Mouse (Mus musculus) T-helper 17 cell (primary cell): ENCODE results near the gene Ntm.

Source experiments
- in situ Hi-C, 2 experiments: fragments of 300-600 bp; cut with MboI, MseI; formaldehyde crosslinking; loops; 1 replicate in 1 of 2; 2 replicates in 1 of 2; pipeline ENCODE4 v1.15.1; 2025; ENCODE audit warnings: high pct_unique_total_duplicates in 2 of 2

The Ntm gene

GRCm38 (mm10) chr9:29759060-29759459, 203.9 kb downstream of the Ntm start:
- in situ Hi-C loops: no loop called here

DNA sequence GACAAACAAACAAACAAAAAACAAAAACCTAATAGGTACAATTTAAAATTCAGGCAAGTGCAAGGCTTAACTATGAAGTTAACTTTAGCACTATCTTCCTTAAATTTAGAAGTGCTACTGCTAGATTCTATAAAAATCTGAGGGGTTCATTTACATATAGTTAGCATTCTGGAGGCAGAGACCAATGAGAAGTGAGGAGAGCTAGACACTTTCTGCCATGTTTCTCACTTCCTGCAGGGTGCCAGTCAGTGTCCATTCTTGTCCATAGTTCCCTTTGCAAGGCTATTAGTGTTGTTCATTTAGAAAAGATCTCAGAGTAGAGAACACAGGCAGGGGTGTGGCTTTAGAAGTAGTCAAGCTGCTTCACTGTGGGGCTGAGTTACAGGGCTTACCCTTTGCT, 208.6 kb downstream of the Ntm start:
- in situ Hi-C loops: no loop called here

DNA sequence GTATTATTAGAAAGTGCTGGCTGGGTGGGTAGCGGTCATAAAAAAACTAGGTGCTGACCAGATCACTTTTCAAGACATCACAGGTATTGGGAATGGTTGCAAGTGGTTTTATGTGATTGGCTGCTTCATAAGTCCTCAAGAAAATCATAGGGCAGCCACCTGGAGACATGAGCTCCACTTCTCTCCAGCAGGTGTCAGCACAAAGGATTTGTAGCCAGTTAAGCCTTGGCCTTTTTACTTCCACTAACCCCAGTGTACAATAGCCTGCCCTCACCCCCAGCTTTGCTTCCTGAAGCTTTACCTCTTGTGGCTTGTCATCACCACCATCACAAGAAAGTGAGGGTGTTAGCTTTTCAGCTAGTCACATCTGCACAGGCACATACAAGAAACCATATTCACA, 211.5 kb downstream of the Ntm start:
- in situ Hi-C loops: no loop called here

DNA sequence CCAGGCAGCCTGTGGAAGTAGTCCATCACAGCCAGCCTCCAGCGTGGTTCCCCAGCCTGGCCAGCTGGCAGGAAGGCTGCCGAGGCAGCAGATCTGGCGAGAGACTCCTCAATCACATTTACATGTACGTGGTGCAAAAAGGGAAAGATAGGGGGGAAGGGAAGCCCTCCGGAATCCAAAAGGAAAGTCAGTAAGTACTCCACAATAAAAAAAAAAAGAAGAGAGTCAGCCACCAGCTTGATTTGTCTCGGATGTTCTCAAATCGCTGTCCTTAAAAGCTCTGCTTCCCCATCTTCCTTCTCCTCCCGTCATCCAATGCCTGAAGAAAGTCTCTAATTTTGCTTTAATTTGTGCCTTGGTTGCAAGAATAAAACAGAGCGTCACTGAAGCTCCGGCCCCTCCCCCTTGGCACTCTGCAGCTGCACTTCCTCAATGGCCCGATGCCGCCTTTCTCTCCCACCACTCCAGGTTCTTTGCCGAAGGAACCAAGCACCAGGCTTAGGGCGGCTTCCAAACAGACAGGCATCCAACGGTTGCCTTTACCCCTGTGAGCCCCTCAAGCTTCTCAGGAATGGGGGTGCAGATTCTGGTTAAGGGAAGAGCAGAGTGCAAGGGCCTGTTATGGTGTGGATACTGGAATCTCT, 212.4 kb downstream of the Ntm start:
- in situ Hi-C loops: no loop called here

DNA sequence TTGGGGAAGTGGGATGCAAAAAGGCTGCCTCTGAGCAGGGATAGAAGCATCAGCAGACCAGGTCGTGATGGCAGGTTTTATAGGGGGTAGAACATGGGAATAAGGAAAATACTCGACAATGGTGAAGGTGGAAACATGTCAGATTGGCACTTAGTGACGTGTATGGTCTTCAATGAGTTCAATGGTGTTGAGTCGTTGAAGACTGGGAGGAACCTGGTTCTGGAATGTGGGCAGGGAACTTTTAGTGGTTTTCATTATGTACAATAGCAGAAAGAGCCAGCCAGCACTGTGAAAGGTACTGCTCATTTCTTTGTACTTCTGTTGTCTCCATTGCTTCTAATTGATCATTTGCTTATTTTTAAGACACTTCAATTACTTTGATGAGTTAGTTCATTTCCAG, 214.9 kb downstream of the Ntm start:
- in situ Hi-C loops: no loop called here

GRCm38 (mm10) chr9:29738835-29739526, 224.0 kb downstream of the Ntm start:
- in situ Hi-C loops: no loop called here

- in situ Hi-C loops: no loop called here
Observed at GRCm38 (mm10) chr9:29736031-29736430, 226.9 kb downstream of the Ntm start.

DNA sequence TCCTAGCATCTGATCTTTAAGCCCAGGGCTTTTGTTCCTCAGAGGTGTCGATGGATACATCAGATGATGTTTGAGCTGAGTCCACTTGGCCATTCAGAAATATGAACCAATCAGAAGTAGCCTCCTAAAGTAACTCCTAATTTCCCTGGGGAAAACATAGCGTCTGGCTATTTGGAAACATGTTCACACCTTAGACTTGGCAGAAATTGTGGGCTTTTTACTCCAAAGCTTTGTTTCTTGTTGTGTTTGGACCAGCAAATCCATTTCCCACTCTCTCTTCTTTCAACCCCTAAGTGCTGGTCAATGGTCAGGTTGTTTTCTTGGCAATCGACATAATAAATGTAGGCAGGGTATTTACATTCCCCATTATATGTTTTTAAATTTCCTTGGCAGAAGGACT, 230.0 kb downstream of the Ntm start:
- in situ Hi-C loops: no loop called here

GRCm38 (mm10) chr9:29731672-29732071, 231.3 kb downstream of the Ntm start:
- in situ Hi-C loops: no loop called here

GRCm38 (mm10) chr9:29727540-29728432, 235.2 kb downstream of the Ntm start:
- in situ Hi-C loops: no loop called here

GRCm38 (mm10) chr9:29721461-29721860, 241.5 kb downstream of the Ntm start:
- in situ Hi-C loops: no loop called here

DNA sequence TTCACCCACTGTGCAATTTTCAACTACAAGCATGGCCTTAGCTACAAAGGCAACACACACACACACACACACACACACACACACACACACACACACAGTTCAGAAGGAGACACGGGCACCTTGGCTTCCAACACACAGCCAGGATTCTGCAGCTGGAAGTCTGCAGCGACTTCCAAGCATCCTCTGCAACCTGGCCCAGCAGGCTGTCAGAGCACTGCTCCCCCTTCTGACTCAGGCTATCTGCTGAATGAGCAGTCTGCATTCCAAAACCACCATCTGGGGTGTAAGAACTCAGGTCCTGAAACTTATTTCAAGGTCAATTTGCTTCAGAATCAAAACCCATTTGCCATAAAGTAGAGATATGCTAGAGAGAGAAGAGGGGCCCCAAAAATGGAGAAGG, 246.1 kb downstream of the Ntm start:
- in situ Hi-C loops: no loop called here

DNA sequence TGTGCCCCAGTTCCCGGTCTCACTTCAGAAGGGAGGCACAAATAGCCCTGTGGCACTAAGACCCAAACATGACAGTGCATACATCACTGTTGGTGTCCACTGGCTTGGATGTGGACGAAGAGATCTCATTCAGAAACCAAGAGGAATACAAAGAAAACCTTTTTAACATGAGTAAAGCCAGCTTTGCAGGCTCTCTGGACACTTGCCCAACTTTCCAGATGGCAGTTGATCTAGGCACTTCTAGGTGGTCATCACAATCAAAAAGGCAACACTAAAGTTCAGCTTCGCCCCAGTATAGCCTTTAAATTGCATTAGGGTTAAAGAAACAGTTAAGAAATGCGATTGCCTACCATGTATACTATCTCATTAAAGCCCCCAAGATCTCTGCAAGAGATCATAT, 264.7 kb downstream of the Ntm start:
- in situ Hi-C loops: no loop called here

- in situ Hi-C loops: no loop called here
Observed at GRCm38 (mm10) chr9:29694151-29694550, 268.8 kb downstream of the Ntm start.

DNA sequence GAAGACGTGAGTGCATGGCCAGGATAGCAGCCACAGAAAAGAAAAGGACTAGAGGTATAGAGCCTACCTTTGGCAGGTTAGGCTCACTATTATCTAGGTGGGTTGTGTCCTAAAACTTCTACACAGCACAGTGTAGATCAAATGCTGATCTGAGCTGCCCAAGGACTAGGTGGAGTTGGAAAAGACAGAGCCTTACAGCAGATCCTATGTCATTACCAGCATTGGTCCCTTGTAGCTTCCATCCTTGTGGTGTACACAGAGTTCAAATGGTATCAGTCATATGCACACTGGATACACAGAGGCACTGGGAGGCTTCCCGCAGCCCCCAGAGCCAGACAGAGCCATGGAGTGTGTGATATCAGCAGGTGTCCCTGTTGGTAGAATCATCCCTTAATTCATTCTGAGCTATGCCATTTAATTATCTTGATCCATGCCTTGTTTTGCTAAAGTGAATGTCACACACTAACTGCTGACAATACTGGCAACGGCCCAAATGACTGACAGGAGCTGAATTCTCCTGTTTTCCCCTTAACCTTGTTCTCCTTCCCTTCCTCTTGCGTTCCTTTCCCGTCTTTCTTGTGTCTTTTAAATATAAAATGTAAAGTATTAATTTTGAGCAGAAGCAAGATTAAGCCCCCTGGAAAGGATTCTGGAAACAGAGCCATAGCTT, 271.6 kb downstream of the Ntm start:
- in situ Hi-C loops: no loop called here

GRCm38 (mm10) chr9:29682224-29682623, 280.7 kb downstream of the Ntm start:
- in situ Hi-C loops: no loop called here

DNA sequence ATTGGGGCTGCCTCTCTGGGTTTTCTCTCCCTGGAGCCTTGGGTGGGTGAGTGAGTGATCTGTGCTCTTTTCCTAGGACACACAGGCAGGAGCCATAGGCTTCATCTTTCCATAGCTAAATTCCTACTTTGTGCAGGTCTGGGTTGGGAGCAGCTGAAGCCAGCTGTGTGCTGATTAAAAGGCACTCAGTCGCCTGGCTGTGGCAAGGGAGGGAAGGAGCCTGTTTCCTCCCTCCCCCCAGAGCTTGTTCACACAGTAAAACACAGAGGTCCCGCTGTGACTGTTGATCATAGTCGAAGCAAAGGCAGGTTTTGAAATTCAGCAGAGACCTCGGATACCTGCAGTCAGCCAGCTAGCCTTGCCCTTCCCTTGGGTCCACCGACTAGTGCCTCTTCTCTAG, 282.3 kb downstream of the Ntm start:
- in situ Hi-C loops: no loop called here

DNA sequence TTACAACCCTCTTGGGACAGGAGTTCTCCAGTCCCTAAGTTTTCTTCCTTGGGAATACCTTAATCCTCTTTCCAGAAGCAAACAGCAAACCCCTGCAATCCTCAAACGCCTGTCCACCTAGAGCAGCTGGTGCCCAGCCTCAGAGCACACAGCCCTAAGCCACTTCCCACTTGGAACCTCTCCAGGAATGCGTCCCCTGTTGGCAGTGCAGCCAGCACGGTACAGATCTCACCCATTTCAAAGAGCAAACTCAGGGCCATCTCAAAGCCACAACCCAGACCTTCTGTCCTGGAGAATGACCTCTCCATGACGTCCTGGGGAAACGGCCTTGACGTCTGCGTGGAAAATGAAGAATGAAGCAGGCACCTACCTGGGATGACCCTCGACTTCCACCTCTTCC, 289.0 kb downstream of the Ntm start:
- in situ Hi-C loops: loop anchor here in 1 of 2 experiments (25.0 kb wide), 1 partner anchor 1412 kb away; no protein-coding TSS in a partner anchor

DNA sequence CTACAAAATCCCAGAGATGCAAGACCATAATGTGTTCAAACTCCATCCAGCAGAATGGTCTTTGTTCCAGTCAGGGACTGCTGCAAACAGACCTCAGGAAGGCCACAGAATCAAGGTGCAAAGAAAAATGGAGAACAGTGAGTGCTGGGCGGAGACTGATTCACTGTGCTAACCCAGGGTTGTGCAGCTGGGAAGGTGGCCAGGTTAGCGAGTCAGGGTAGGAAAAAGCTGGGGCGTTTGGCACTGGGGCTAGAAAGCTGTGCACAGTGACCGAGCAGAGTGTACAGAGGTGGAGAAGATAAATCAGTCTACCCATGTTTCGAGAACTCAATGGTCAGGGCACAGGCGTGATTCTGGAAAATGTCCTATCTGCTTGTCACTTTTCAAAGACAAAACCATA, 291.1 kb downstream of the Ntm start:
- in situ Hi-C loops: loop anchor here in 1 of 2 experiments (25.0 kb wide), 1 partner anchor 1410 kb away; no protein-coding TSS in a partner anchor

- in situ Hi-C loops: loop anchor here (5.0 to 25.0 kb wide), 4 partner anchors 602 to 1422 kb away; partner anchors contain the start of gene Snx19 (in 2 of the 2)
Observed at GRCm38 (mm10) chr9:29663286-29663685, 299.7 kb downstream of the Ntm start.

DNA sequence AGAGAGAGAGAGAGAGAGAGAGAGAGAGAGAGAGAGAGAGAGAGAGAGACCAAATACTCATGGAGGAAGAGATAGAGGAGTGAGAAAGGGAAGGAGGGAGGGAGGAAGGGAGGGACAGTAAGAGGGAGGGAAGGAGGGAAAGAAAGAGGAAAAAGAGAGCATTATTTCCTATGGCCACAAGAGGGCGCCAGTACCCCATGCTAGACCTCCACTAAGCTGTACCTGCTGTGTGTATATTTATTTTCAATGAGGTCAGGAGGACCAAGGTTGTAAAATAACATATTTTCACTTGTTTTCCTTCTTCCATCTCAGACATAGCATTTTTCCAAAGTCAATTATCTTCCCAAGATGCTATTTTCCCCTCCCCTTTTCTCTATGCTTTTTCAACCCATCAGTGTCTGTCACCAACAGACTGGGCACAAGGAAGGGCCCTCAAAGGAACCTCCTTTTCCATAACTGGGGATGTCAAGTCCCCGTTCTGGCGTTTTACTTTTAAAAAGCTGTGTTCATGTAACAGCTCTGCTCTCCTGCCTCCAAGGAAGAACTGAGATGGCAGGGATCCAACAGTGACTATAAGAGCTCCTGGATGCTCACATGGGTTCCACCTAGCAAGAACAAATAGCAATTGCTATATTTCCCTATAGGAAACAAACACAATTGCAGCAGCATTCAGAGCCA, 301.3 kb downstream of the Ntm start:
- in situ Hi-C loops: loop anchor here (5.0 to 25.0 kb wide), 4 partner anchors 603 to 1423 kb away; partner anchors contain the start of gene Snx19 (in 2 of the 2)
